Mouse (Mus musculus) cerebellum, adult 2 months (tissue): ENCODE measurements around the gene Zdhhc17. TPM values are rescaled to one million over a fixed set of nuclear protein-coding genes. Genes with fewer than 3 reads are reported as not detected.

Source experiments
- DNase-seq, 2 experiments: peaks; one replicate each; pipeline ENCODE4 v3.0.0; 2021
- H3K27ac ChIP-seq: fragments of 200-500 bp; 2 replicates; pipeline ENCODE4 v1.5.1; 2012; ENCODE audit warnings: low read length, control low read depth, inconsistent platforms; ENCODE audit not compliant: insufficient read depth
- H3K27me3 ChIP-seq: fragments of 200-500 bp; 2 replicates; pipeline ENCODE4 v1.6.1; 2012; ENCODE audit warnings: inconsistent platforms, mild to moderate bottlenecking, low read length, moderate library complexity; ENCODE audit not compliant: control insufficient read depth, insufficient read depth
- H3K4me1 ChIP-seq: fragments of 200-500 bp; 2 replicates; pipeline ENCODE4 v1.6.1; 2011; ENCODE audit warnings: low read length; ENCODE audit not compliant: control insufficient read depth, insufficient read depth
- H3K4me3 ChIP-seq: fragments of 200-500 bp; replicated peaks from 2 replicates; pipeline ENCODE3; 2011; ENCODE audit warnings: mild to moderate bottlenecking, low read depth, low read length, control low read depth; ENCODE audit not compliant: insufficient read depth
- CTCF ChIP-seq: fragments of 200-500 bp; IDR thresholded peaks from 2 replicates; pipeline ENCODE4 v1.5.1; 2011; ENCODE audit warnings: low read depth, mild to moderate bottlenecking, control low read depth, low read length, moderate library complexity, borderline replicate concordance; ENCODE audit not compliant: insufficient read depth
- POLR2A ChIP-seq: fragments of 200-500 bp; IDR thresholded peaks from 2 replicates; pipeline ENCODE4 v1.6.1; 2011; ENCODE audit warnings: low read length, control low read depth, borderline replicate concordance; ENCODE audit not compliant: insufficient read depth
- WGBS: fragments of 180-500 bp; shearing (Covaris S2); methylation state at CpG from one replicate; pipeline ENCODE4 v1.1.7; 2018; 5-methylcytosine and 5-hydroxymethylcytosine counted together
- polyA plus RNA-seq: library from polyadenylated mRNA; depleted of rRNA; stranded (reverse); fragments of >200 nt; gene quantifications from 2 replicates; pipeline ENCODE4 v1.2.3, GENCODE M21; 2012

The Zdhhc17 gene
- polyA plus RNA-seq, 1 experiment = 112 TPM

GRCm38 (mm10) chr10:111035134-111035533 is 25.2 kb upstream of the Zdhhc17 start:
- Histone ChIP-seq H3K4me1 (peaks cover 3% of the 10 kb centered on the region; the same call in 1 of the 2 replicates), H3K27me3 (no peaks in the 10 kb centered on the region), H3K4me3 (no peak overlapping the region), H3K27ac (no peak overlapping the region)
- TF ChIP-seq CTCF = no peak
- TF ChIP-seq POLR2A = no peak
- WGBS = 55% methylated on average over 1 of the region's 1 CpGs
- DNase-seq = no peak

- Histone ChIP-seq H3K27me3 (no peaks in the 10 kb centered on the region), H3K4me3 (peak overlapping the region; percentile 46), H3K27ac (no peak overlapping the region), H3K4me1 (peaks cover 3% of the 10 kb centered on the region; the same call in 1 of the 2 replicates)
- 19% methylated on average over 20 of the region's 20 CpGs for WGBS
- DNase-seq = peak; percentile 56 to 68
- TF ChIP-seq POLR2A = no peak
- no peak for TF ChIP-seq CTCF
Observed at GRCm38 (mm10) chr10:111031511-111032365, 21.8 kb upstream of the Zdhhc17 start.

GRCm38 (mm10) chr10:111030845-111031244 is 20.9 kb upstream of the Zdhhc17 start:
- WGBS = 97% methylated on average over 2 of the region's 2 CpGs
- Histone ChIP-seq H3K27ac (no peak overlapping the region), H3K27me3 (no peaks in the 10 kb centered on the region), H3K4me1 (peaks cover 3% of the 10 kb centered on the region; the same call in 1 of the 2 replicates), H3K4me3 (no peak overlapping the region)
- no peak for TF ChIP-seq CTCF
- no peak for TF ChIP-seq POLR2A
- DNase-seq = no peak

GRCm38 (mm10) chr10:111026106-111026505 is 16.2 kb upstream of the Zdhhc17 start:
- no peaks in the 10 kb centered on the region for H3K27me3 ChIP-seq
- 88% methylated on average over 6 of the region's 6 CpGs for WGBS
- no peak for TF ChIP-seq POLR2A
- no peak overlapping the region for H3K27ac ChIP-seq
- peaks cover 3% of the 10 kb centered on the region; the same call in 1 of the 2 replicates for H3K4me1 ChIP-seq
- H3K4me3 ChIP-seq = no peak overlapping the region
- DNase-seq = no peak

GRCm38 (mm10) chr10:111024746-111025145 is 14.8 kb upstream of the Zdhhc17 start:
- no peak for TF ChIP-seq CTCF
- no peak for TF ChIP-seq POLR2A
- no peaks in the 10 kb centered on the region for H3K27me3 ChIP-seq
- DNase-seq = no peak
- H3K4me3 ChIP-seq = no peak overlapping the region
- no peak overlapping the region for H3K27ac ChIP-seq
- H3K4me1 ChIP-seq = no peaks in the 10 kb centered on the region
- 80% methylated on average over 4 of the region's 4 CpGs for WGBS

- no peaks in the 10 kb centered on the region for H3K27me3 ChIP-seq
- 64% methylated on average over 17 of the region's 17 CpGs for WGBS
- no peak overlapping the region for H3K27ac ChIP-seq
- H3K4me3 ChIP-seq = no peak overlapping the region
- DNase-seq = no peak
- H3K4me1 ChIP-seq = no peaks in the 10 kb centered on the region
- TF ChIP-seq POLR2A (no peak), CTCF (no peak)
Observed at GRCm38 (mm10) chr10:111014476-111014875, 4.5 kb upstream of the Zdhhc17 start.

GRCm38 (mm10) chr10:111013265-111013664 is 3.3 kb upstream of the Zdhhc17 start:
- no peak for DNase-seq
- Histone ChIP-seq H3K4me1 (no peaks in the 10 kb centered on the region), H3K4me3 (no peak overlapping the region), H3K27me3 (no peaks in the 10 kb centered on the region), H3K27ac (no peak overlapping the region)
- 95% methylated on average over 3 of the region's 3 CpGs for WGBS
- no peak for TF ChIP-seq POLR2A
- no peak for TF ChIP-seq CTCF

GRCm38 (mm10) chr10:111012496-111013038 is 2.6 kb upstream of the Zdhhc17 start:
- WGBS = 83% methylated on average over 5 of the region's 5 CpGs

More at GRCm38 (mm10) chr10:111012496-111013038, 2.6 kb upstream of the Zdhhc17 start:
- Histone ChIP-seq H3K27me3 (no peaks in the 10 kb centered on the region), H3K27ac (no peak overlapping the region), H3K4me1 (peaks cover 2% of the 10 kb centered on the region; the same call in 1 of the 2 replicates), H3K4me3 (no peak overlapping the region)
- TF ChIP-seq CTCF (no peak), POLR2A (no peak)
- DNase-seq = no peak
